Mouse (Mus musculus) thymus, adult 2 months (tissue): Measurements from ENCODE around the gene Pcdh15. TPM values are rescaled to one million over a fixed set of nuclear protein-coding genes. Genes with fewer than 3 reads are reported as not detected.

ENCODE experiments used
- DNase-seq: peaks from one replicate; pipeline ENCODE4 v3.0.0; 2021
- H3K27ac ChIP-seq: fragments of 200-500 bp; 2 replicates; pipeline ENCODE4 v1.5.1; 2012; ENCODE audit warnings: low read length, control low read depth; ENCODE audit not compliant: control insufficient read depth, insufficient read depth
- H3K27me3 ChIP-seq: fragments of 200-500 bp; 2 replicates; pipeline ENCODE4 v1.6.1; 2012; ENCODE audit warnings: mild to moderate bottlenecking, low read length, moderate library complexity, mixed read lengths; ENCODE audit not compliant: control insufficient read depth, insufficient read depth
- H3K36me3 ChIP-seq: fragments of 200-500 bp; 2 replicates; pipeline ENCODE4 v1.6.1; 2012; ENCODE audit warnings: mild to moderate bottlenecking, low read length, moderate library complexity; ENCODE audit not compliant: control insufficient read depth, insufficient read depth
- H3K4me1 ChIP-seq: fragments of 200-500 bp; replicated peaks from 2 replicates; pipeline ENCODE4 v1.6.1; 2012; ENCODE audit warnings: low read length; ENCODE audit not compliant: control insufficient read depth, insufficient read depth
- H3K4me3 ChIP-seq: fragments of 200-500 bp; 2 replicates; pipeline ENCODE4 v1.5.1; 2012; ENCODE audit warnings: mild to moderate bottlenecking, low read length, control low read depth, moderate library complexity; ENCODE audit not compliant: control insufficient read depth, insufficient read depth
- CTCF ChIP-seq: fragments of 200-500 bp; IDR thresholded peaks from 2 replicates; pipeline ENCODE4 v1.5.1; 2012; ENCODE audit warnings: mild to moderate bottlenecking, control low read depth, low read length, moderate library complexity, borderline replicate concordance; ENCODE audit not compliant: control insufficient read depth, poor library complexity, insufficient read depth; ENCODE audit errors: extremely low read depth
- POLR2A ChIP-seq: fragments of 200-500 bp; IDR thresholded peaks from 2 replicates; pipeline ENCODE4 v1.6.1; 2012; ENCODE audit warnings: mild to moderate bottlenecking, low read length, control low read depth, moderate library complexity; ENCODE audit not compliant: control insufficient read depth, poor library complexity, insufficient read depth; ENCODE audit errors: extremely low read depth
- WGBS: fragments of 180-500 bp; shearing (Covaris S2); methylation state at CpG from one replicate; pipeline ENCODE4 v1.1.7; 2018; 5-methylcytosine and 5-hydroxymethylcytosine counted together
- polyA plus RNA-seq: library from polyadenylated mRNA; depleted of rRNA; stranded (reverse); fragments of >200 nt; gene quantifications from 2 replicates; pipeline ENCODE4 v1.2.3, GENCODE M21; 2012

Gene Pcdh15
- polyA plus RNA-seq, 1 experiment, result 0.51 TPM

DNA sequence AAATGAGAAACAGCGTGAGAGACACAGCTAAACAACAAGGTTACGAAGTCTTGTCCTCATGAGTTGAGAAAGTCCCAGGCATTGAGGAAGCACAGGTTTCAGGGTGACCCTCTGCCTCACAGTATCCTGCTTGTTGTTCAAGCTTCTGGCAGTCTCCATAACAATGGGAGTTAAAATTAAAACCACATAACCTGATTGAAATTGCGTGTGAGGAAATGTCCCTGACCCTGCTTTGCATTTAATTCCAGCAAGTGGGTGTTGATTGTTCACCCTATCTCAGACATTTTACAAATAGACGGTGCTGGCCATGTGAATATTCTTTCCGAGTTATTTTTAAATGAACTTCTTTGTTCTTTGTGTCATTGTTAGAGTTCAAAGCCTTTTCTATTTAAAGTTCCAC lies 1171.8 kb downstream of the Pcdh15 start:
- Histone ChIP-seq H3K4me1 (no peaks in the 10 kb centered on the region), H3K27ac (no peak overlapping the region), H3K36me3 (no peaks in the 10 kb centered on the region), H3K27me3 (no peaks in the 10 kb centered on the region), H3K4me3 (no peak overlapping the region)
- TF ChIP-seq CTCF, result no peak
- TF ChIP-seq POLR2A, result no peak
- no peak for DNase-seq
- 91% methylated on average over 5 of the region's 5 CpGs for whole genome bisulfite sequencing

DNA sequence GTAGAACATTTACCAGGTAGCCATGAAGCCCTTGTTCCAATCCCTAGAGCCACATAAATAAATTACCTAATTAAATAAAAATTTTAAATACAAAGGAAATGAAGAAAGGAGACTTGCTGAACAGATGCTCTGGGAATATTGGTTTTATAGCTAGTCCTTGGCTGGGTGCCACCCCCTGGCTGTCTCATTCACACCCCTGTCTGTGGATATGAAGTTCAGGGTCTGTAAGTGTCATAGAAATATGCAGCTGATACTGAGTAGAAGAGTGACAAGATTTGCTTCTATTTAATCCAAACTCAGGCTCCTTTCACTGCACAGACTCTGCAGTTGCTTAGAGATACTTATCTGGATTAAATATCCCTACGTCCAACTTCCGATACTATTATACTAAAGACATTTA lies 1205.0 kb downstream of the Pcdh15 start:
- no peak for TF ChIP-seq POLR2A
- TF ChIP-seq CTCF, result no peak
- no peak for DNase-seq
- Histone ChIP-seq H3K27ac (no peak overlapping the region), H3K4me3 (no peak overlapping the region), H3K4me1 (no peaks in the 10 kb centered on the region), H3K36me3 (no peaks in the 10 kb centered on the region), H3K27me3 (no peaks in the 10 kb centered on the region)
- 98% methylated on average over 2 of the region's 2 CpGs for WGBS

DNA sequence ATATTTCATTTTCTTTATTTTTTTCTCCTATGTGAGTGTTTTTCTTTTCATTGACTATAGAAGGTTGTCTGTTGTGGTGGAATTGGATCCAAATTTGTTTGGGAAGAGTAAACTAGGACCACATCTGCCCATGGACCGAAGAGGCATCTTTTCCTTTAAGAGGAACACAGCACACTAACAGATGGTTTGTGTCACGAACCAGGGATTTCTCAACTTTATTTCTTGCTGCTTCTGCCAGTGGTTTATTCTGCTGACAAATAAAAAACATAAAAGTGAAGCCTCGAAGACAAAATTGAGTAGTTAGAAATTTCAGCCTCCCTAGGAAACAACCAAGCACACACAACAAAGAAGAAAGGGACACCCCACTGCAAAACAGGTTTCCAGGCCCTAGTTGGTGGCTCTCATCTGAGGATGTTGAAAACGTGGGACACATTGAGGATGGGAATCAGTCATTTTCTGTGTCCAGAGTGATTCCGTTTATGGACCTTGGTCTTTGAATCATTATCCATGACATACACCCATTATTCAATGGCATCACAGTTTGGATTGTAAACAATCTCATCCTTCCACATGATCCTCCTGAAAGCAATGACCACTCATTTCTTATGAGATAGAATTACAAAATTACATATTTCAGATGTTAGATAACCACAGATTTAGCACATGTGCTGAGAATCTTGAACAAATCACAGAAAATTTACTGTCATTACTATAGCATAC lies 1206.5 kb downstream of the Pcdh15 start:
- no peaks in the 10 kb centered on the region for H3K36me3 ChIP-seq
- H3K4me3 ChIP-seq, result no peak overlapping the region
- no peak for TF ChIP-seq CTCF
- TF ChIP-seq POLR2A, result no peak
- H3K4me1 ChIP-seq, result no peaks in the 10 kb centered on the region
- no peaks in the 10 kb centered on the region for H3K27me3 ChIP-seq
- DNase-seq, result no peak
- no peak overlapping the region for H3K27ac ChIP-seq
- 80% methylated on average over 5 of the region's 5 CpGs for WGBS

DNA sequence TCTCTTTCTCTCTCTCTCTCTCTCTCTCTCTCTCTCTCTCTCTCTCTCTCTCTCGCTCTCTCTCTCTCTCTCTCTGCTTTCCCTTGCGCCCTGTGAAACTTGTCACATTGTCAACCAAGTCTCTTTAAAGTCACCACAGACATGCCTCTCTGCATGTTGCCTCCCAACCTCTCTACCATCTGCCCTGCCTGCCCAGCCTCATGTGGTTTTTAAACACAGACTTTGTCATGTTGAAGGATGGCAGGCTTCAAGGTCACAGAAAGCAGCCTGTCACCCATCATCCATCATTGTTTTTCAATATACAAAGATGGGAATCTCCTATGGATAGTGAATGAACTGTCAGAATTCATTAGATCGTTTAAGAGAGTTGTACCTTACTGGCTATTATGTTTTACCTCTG lies 1207.9 kb downstream of the Pcdh15 start:
- 92% methylated on average over 3 of the region's 3 CpGs for WGBS
- no peak overlapping the region for H3K4me3 ChIP-seq
- no peaks in the 10 kb centered on the region for H3K36me3 ChIP-seq
- DNase-seq, result no peak
- H3K27me3 ChIP-seq, result no peaks in the 10 kb centered on the region
- no peaks in the 10 kb centered on the region for H3K4me1 ChIP-seq
- H3K27ac ChIP-seq, result no peak overlapping the region
- no peak for TF ChIP-seq CTCF
- no peak for TF ChIP-seq POLR2A

DNA sequence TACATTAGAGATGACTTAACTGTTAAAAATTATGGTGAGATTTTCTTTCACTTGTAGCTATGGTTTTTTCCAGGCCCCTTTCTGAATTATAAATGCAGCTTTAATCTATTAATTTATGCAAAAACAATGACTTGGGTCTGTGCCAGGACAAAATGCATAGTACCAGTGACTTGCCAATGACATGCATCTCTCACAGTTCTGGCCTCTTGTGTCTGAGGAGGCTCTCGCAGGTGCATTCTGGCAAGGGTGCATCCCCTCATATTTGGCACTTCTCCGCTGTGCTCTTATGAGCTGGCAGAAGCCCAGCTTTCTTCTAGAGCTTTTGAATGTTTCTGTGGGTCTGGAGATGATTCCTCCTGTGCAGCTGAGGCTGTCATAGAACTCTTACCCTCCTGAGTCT lies 1216.9 kb downstream of the Pcdh15 start:
- Histone ChIP-seq H3K36me3 (no peaks in the 10 kb centered on the region), H3K27ac (no peak overlapping the region), H3K27me3 (no peaks in the 10 kb centered on the region), H3K4me1 (no peaks in the 10 kb centered on the region), H3K4me3 (no peak overlapping the region)
- no peak for DNase-seq
- TF ChIP-seq CTCF (no peak), POLR2A (no peak)
- WGBS, result 89% methylated on average over 2 of the region's 2 CpGs

DNA sequence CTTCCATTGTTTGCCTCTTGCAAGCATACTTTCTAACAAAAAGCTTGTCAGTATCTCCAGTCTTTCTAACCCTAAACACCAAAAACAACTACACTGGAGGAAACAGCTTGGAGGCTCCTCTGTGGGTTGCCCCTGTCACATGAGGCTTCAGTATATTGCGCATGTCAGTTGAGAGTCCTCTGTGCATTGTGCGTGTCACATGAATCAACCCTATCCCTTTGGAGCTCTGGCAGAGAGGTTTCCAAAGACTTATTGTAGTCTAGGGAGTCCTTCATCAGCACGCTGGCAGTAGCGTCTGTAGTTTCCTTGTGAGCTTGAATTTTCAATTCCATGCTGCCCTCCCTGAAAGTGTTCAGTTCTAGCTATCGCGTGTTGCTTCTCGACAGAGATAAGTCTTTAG lies 1236.3 kb downstream of the Pcdh15 start:
- WGBS, result 97% methylated on average over 7 of the region's 7 CpGs
- Histone ChIP-seq H3K36me3 (no peaks in the 10 kb centered on the region), H3K4me3 (no peak overlapping the region), H3K27me3 (no peaks in the 10 kb centered on the region), H3K4me1 (no peaks in the 10 kb centered on the region), H3K27ac (no peak overlapping the region)
- no peak for DNase-seq
- TF ChIP-seq CTCF, result no peak
- TF ChIP-seq POLR2A, result no peak

DNA sequence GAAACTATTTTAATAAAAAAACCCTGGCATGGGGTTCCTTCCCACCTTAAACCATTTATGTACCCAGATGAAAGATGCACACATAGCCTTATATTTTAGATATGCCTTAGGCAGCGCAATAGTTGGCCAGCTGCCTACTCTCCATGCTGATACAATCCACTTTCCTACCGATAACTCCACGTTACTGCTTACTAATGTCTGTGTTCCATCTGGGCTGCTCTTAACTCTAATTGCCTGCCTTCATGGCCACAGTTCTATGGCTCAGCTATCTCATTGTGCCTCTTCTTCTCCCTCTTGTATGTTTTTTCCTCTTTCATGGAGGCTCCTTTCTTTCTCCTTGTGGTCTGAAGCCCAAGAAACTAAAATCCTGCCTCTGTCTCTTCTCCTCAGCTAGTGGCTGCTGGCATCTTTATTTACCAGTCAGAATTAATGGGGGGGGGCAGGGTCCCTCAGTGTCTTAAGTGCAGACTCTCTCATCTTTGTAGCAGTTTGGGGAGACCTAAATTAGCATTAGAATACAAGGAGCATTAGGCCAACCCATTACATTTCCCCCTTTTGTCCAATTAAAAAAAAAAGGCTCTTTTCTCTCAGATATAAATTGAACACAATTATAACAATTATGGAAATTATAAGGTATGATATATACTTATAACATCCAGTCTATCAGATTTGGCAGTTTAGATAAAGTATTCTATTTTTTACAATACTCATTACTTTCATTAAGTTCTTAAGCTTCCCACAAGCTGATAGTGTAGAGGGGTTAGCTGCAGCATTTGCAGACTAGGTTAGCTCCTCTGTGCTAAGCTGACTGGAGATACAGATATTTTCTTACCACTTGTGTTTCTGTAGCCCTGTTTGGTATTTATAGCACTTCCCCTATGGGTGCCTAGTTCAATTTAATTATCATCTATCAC lies 1240.4 kb downstream of the Pcdh15 start:
- no peaks in the 10 kb centered on the region for H3K4me1 ChIP-seq
- no peaks in the 10 kb centered on the region for H3K36me3 ChIP-seq
- WGBS, result 92% methylated on average over 3 of the region's 3 CpGs
- TF ChIP-seq CTCF, result no peak
- TF ChIP-seq POLR2A, result no peak
- DNase-seq, result no peak
- no peak overlapping the region for H3K4me3 ChIP-seq
- H3K27ac ChIP-seq, result no peak overlapping the region
- no peaks in the 10 kb centered on the region for H3K27me3 ChIP-seq
